Mouse (Mus musculus): Measurements from ENCODE around the gene Arfgap2.

GRCm38 (mm10) chr2:91295895-91296294 lies 31.1 kb downstream of the Arfgap2 start:
- TF ChIP-seq CTCF (IDR thresholded peaks at IDR 0.05; ENCODE audit: low read depth) (no peak), EP300 (IDR thresholded peaks at IDR 0.05; ENCODE audit: low read depth) (no peak)
